Mouse (Mus musculus) mesoderm, embryonic 11.5 days (tissue): ENCODE measurements around the gene Kcnj14.

Experiments used
- DNase-seq: peaks from one replicate; pipeline ENCODE4 v3.0.0-alpha.2; 2012; ENCODE audit warnings: low read depth, low spot score

Gene Kcnj14

DNA sequence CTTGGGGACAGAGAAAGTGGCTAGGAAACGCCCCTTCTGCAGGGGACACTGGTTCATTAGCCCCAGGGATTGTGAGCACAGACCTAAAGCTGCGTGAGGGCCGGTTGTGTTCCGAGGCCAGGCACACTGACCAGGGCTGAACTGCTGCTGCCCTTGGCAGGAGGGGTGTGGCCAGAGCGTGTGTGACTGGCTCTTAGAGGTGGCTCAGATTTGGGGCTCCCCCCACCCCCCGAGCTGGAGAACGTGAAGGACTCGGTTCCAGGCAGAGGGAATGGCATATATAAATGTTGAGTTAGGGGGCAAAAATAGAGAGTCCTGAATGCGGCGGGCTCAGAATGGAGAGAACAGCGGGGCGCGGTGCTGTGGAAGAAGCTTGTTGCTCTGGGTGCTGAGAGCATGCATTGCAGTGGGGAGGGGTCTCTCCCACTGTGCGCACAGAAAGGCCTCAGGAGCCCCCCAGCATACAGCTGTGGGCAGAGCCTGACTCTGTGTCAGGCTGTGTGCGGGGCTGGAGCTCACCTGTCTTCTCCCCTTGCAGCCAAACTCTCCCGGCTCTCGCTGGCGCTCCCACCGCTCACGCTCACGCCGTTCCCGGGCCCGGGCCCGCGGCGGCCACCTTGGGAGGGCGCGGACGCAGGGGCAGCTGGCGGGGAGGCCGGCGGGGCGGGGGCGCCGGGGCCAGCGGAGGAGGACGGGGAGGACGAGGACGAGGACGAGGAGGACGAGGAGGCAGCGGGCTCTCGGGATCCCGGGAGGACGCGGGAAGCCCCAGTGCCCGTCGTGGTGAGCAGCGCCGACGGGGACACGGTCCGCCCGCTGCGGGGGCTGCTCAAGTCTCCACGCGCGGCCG, 26.7 kb downstream of the Kcnj14 start:
- DNase-seq = no peak

DNA sequence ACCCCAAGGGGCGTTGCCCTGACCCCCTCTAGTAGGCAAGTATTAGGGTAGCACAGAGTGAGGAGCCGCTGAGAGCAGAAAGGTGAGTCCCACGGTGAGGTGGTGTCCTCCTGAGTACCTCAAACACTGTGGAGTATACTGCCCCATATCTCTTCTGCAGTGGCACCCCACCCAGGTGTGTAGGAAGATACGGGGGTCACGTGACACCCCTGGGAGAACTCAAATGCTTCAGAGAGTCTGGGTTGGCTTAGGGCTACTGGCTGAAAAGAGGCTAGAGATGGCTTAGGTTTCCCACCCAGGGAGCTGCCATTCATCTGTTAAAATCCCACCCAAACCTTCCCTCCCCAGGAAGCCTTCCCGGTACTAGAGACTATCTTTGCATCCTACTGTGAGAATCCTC, 27.6 kb downstream of the Kcnj14 start:
- no peak for DNase-seq

DNA sequence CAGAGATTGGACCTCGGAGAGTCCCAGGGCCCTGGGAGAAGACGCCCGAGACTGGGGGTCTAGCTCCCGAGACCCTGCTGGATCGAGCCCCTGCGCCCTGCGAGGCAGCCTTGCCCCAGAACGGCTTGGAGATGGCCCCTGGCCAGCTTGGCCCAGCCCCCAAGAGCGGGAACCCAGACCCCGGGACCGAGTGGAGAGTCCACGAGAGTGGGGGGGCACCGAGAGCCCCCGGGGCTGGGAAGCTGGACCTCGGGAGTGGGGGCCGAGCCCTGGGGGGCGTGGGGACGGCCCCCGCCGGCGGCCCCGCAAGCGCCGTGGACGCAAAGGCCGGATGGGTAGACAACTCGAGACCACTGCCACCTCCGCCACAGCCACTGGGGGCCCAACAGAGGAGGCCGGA, 29.6 kb downstream of the Kcnj14 start:
- no peak for DNase-seq

DNA sequence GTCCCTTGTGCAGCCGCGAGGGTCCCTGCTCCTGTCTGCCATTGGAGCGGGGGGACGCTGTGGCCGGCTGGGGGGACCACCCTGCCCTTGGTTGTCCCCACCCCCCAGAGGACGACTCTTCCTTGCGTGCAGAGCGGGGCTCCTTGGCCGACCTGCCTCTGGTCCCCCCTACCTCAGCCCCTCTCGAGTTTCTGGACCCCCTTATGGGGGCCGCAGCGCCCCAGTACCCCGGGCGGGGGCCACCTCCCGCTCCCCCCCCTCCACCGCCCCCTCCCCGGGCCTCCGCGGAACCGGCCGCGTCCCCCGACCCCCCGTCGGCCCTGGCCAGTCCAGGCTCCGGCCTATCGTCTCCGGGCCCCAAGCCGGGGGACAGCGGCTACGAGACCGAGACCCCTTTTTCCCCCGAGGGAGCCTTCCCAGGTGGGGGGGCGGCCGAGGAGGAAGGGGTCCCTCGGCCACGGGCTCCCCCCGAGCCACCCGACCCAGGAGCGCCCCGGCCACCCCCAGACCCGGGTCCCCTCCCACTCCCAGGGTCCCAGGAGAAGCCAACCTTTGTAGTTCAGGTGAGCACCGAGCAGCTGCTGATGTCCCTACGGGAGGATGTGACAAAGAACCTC, 30.5 kb downstream of the Kcnj14 start:
- DNase-seq = no peak

DNA sequence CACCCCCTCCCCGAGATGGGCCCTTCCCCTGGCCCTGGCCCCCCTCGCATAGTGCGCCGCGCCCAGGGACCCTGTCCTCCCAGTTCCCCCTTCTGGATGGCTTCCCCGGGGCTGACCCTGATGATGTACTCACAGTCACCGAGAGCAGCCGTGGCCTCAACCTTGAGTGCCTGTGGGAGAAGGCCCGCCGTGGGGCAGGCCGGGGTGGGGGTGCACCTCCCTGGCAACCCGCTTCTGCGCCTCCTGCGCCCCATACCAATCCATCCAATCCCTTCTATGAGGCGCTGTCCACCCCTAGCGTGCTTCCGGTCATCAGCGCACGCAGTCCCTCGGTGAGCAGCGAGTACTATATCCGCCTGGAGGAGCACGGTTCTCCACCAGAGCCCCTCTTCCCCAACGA, 31.3 kb downstream of the Kcnj14 start:
- DNase-seq = no peak

DNA sequence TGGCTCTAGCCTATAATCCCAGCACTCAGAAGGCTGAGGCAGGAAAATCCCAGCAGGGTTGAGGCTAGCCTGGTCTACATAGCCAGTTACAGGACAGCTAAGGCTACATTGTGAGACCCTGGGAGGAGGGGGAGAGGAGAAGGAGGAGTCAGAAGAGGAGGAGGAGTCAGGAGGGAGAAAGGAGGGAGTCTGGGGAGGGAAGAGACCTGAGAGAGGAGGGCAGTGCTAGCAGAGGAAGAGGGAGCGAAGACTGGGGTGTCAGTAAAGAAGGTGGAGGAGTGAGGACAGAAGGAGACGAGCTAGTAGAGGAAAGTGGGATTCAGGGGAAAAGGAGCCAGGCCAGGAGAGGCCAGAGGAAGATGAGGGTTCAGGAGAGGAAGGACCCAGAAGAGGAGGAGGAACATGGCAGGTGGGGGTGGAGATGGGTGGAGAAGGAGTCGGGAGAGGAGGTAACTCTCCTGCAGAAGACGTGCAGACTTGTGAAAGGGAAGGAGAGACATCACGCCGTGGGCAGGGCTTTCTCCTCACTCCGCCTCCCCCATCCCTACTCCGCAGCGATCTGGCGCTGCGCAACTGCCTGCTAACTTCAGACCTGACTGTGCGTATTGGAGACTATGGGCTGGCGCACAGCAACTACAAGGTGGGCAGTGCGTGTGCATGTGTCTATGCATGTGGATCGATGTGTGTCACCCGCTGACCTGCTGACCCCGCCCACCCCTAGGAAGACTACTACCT, 32.7 kb downstream of the Kcnj14 start:
- no peak for DNase-seq

DNA sequence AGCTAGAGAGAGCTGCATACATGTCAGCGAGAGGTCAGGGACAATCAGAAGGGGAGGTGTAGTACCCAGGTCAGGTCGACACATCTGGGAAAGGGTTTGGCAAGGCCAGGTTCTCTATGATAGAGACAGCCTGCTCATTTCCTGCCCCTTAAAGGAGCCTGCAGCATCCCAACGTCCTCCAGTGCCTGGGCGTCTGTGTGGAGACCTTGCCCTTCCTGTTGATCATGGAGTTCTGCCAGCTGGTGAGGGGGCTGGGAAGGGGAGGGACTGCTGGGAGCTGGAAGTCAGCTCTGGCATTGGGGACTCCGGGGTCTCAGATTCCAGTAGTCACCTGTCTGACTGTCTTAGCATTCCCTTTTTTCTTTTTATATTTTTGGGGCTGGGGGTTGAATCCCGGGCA, 33.9 kb downstream of the Kcnj14 start:
- DNase-seq = no peak

DNA sequence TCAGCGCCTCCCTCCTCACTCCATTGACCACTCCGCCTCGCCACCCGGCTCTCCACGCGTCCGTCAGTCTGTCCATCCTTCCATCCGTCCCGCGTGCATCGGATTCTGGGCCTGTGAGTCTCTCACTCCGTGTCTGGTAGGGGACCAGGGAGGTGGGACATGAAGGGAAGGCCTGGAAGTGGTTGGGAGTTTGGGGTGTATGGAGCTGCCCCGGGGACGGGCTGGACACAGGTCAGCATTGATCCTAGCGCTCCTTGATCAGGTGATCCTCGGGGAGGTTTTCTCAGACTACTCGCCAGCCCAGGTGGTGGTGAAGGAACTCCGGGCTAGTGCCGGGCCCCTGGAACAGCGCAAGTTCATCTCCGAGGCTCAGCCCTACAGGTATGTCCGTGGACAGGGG, 36.9 kb downstream of the Kcnj14 start:
- no peak for DNase-seq

DNA sequence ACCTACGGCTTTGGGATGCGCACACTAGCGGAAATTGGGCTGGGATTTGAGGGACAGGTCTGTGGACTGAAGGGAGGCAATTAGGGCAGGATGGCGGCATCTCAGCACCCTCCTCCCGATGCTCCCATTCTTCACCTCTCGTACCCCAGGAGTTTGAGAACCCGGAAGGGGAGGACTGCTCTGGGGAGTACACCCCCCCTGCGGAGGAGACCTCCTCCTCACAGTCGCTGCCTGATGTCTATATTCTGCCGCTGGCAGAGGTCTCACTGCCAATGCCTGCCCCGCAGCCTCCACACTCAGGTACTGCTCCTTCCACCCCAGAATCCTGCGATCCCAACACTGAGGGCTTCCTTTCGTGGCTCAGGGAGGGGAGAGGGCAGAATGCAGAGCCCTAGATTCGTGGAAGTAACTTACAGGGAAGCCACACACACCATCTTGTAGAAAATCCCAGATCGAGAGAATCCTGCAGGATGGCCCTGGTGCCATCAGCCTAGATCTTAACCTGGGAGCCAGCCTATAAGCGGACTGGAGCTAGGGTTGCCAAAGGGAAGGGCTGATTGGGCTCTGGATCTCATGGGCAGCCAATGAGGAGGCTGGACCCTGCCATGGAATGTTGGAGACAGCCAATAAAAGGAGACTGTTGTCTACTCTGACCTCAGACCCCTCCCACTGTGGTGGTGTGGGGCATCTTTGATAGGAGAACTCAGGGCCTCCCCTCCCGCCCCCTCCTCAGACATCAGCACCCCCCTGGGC, 37.7 kb downstream of the Kcnj14 start:
- DNase-seq = peak; percentile 85

DNA sequence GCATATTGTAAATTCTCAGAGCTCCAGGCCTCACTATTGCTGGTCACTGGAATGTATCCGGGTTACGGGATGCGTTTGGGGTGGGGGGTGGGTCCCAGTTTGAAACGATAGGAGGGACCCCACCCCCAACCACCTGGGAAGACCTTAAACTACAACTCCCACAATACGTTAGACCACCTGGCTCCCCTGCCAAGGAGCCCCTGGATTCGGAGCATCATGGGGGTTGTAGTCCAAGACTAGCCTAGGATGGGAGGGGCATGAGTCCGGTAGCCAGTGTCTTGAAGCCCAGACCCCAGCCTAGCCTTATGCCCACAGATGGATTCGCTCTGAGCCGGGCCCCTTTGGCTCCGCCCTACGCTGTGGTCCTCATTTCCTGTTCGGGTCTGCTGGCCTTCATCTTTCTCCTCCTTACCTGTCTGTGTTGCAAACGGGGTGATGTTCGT, 38.4 kb downstream of the Kcnj14 start:
- peak; percentile 86 for DNase-seq

DNA sequence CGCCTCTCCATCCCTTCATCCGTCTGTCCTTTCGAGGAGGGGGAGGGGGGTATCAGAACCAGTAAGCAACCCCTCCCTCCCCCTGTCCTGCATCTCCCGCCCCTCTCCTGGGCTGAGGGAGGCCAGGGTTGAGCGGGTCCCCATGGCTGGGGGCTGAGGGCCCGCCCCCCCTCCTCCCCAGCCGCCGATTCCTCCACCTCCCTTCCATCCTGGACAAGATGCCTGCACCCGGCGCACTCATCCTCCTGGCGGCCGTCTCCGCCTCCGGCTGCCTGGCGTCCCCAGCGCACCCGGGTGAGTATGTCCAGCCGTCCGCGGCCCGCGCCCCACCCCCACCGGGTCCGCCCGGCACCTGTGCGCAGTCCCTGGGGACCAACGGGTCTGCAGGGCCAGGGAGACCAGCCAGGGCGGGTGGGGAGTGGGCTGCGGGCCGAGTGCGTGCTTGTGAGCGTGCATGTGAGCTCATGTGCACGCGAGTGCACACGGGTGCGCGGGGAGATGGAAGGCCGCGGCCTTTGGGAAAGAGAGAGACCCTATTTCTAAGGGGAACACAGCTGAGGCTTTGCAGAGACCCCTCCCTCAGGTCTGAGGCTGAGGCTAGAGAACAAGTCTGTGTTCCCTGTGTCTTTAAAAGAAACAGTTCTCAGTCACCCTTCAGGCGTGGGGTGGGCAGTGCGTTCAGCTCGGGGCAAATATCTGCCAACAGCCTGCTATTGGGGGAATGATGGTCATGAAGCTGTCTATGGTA, 39.0 kb downstream of the Kcnj14 start:
- peak; percentile 62 for DNase-seq

DNA sequence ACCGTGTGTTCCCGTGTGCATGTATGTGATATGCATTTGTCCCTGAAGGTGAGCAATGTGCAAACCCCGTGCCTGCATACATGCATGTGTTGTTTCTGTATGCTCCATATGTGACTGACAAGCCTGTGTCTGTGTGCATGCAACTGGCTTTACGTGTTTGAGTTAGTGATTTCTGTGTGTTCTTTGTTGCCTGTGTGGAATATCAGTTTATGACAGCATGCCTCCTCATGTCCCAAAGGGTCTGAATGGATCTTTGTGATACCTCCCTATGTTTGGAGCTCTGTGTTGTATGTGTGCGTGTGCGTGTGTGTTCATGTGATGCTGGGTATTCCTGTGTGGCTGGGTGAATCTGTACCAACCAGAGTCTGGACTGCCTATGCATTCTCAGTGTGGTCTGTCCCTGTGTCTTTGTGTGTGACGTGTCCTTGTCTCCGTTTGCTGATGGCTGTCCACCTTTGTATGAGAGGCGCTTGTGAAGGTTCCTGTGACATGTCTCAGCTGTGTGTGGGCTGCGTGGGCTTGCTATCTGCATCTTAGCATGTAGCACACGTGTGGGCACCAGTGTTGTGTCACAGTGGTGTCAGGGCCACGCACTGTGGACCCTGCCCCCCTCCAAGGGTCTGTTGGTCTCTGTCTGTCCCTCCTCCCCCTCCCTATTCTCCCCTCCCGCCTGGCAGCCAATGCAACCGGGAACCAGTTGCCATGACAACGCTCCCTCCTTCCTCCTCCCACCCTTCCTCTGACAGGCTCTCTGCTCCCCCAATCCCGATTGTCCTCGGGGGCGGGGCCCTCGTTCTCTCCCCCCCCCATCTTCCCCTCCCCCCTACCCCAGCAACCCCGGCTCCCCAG, 39.8 kb downstream of the Kcnj14 start, which contains the start of gene Sult2b1:
Gene Sult2b1, minus strand, starts transcription at position 146 of the 849 bp plus-strand sequence.
- peak; percentile 96 for DNase-seq

DNA sequence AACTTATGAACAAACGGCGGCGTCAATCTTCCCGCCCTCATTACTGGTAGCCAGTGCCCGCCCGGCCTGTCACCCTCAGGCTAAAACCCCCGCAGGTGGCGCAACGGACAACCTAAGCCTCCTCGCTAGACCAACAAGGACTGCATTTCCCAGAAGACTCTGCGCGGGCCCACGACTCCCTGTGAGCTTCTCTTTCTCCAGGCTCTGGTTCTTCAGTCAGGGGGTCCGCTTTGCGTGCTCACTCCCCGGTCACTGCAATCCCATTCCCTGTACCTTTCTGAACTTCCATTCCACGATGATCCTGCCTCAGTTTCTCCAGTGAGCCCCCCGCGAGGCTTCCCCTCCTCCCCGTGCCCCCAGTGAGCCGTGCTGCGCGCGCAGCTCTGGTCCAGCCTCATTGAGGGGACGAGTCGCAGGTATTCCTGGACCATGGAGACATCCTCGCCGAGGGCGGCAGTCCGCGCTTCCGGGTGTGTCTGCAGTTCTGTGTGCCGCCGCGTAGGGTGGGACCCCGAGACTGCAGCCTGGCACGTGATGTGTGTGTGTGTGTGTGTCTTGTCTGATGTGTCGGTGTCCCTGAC, 41.0 kb downstream of the Kcnj14 start, which contains the start of gene Lmtk3:
Gene Lmtk3, plus strand, starts transcription at position 228 of the 581 bp plus-strand sequence.
- peak; percentile 73 for DNase-seq

DNA sequence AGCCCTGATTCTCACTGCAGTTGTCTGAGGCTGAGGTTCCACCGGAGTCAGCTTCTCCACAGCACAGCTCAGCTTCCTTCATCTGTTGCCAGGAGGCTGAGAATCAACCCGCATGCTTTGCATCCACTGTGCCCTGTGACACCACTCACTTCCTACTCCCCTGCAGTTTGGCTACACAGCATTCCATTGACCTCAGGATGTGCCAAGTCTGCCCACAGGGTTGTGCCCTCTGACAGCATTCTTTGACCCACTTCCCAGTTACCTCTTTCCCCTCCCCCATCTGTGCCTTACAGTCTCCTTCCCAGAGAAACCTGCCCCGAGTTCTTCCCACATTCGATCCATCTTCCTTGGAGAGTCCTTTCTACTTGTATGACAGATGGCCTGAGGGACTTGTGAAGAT, 42.3 kb downstream of the Kcnj14 start:
- no peak for DNase-seq

DNA sequence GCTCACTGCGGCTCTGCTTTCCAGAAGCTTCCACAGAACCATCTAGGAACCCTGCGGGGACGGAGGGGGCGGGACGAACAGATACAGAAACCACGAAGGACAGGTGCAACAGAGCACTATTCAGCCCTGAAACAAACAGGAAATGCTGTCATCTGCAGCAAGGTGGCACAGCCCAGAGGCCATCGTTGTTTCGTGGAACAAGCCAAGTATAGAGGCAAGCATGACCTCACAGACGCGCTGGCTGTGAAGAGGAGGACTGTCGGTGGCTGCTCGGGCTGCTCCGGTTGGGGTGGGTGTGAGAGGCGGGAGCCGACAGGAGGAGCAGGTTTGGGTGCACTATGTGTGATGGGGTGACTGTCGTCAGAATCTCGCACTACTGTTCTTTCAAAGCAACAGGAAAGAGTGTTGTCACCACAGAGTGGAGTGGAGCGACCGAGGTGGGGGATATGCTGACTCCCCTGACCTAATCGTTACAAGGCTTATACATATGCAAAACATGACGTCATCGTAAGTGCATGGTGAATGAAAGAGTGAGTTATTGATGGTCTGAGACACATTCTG, 45.4 kb downstream of the Kcnj14 start:
- DNase-seq = no peak

DNA sequence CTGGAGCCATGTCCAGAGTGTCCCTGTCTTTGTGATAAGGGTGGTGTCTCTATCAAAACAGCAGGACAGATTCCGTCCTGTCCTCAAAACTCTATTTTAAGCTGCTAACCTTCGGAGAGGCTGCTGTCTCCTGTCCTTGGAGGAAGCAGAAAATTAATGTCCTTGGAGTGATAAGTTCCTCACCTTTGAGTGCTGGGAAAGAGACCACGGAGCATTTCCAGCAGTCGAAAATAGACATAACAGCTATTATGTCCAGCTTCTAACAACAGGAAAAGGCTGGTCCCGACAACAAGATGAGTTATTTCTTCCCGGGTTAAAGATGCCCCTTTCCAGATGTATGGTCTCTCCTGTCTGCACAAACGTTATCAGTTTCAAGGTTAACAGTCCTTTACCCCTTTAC, 49.3 kb downstream of the Kcnj14 start:
- no peak for DNase-seq

DNA sequence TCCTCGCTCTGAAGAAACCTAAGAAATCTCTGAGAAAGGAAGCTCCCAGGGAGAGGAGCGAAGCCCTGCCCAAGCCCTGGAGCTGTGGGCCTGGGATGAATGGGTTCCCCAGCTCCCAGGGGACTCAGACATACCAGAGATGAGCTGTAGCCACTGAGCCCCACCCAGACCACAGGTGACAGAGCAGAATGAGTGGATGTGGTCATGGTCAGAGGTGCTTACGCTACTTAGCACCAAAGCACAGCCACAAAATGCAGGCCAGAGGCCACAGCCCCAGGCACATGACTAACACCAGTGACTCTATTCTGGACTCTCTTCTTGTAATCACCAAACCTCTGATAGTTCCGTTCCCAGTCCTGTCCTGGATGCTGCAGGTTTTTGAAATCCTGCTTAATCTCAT, 53.5 kb downstream of the Kcnj14 start:
- no peak for DNase-seq

DNA sequence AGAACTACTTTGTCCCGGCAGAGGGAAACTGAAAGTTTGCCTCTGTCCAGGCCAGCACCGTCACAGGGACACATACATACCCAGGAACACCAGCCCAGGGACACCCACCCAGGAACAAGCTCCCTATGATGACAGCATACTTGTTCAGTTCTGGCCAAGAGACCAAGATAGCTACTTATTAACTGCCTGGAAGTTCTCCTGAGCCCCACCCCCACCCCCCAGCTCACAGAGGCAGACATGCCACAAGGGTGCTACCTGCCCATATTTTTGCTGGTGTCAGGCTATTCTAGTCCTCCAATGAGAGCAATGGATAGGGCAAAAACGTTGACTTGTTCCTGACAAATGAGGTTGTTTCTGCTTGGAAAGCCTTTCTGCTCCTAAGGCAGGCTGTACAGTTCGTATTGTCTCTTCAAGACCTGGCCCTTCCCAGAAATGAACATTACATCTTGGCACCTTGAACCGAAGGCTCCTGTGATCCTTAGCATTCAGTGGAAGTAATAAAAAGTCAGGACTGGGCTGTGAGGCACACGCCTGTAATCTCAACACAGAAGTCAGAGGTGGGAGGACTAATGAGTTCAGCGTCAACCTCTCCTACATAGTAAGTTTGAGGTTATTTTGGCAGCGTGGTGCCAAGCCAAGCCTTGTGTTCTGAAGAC, 54.0 kb downstream of the Kcnj14 start:
- DNase-seq = no peak

DNA sequence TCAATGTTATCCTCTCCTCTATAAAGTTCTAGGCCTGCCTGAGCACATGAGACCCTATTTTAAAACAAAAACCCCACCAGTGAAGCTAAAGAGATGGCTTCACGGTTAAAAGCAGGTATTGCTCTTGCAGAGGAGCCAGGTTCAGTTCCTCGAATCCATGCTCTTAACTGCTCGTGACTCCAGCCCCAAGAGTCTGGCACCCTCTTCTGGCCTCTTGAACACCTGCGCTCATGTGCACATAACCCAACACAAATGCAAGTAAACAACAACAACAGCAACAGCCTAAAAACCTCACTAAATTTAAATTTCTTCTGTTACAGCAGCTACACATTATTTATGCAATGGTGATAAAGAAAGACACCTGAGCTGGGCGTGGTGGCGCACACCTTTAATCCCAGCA, 57.1 kb downstream of the Kcnj14 start:
- DNase-seq = no peak
